ENCODE assay signal across 21 mouse cellular contexts in genomic region chr4:149334881-149335280, GRCm38 (mm10). TPM values are rescaled to one million over a fixed set of nuclear protein-coding genes. Genes with fewer than 3 reads are reported as not detected.
DNase-seq lines count a peak whose midpoint lies in the region; TF ChIP-seq lines count a peak whose summit lies in the region.
"Had no signal": no experiment of that assay in that cellular context is flagged by ENCODE, and none has a peak within 500 bp of the region (broad histone marks: within the 10 kb centered on the region; RNA-seq: fewer than 3 reads in every experiment).

No protein-coding gene starts in this region.

- no peak for TF ChIP-seq POLR2A in cerebellum, adult 2 months (IDR thresholded peaks at IDR 0.05; ENCODE audit: borderline replicate concordance, insufficient read depth, low read length)

- no peak overlapping the region for H3K4me3 ChIP-seq in layer of hippocampus, adult 2 months
- no peak overlapping the region for H3K4me3 ChIP-seq in cerebellum, adult 2 months (replicated peaks; ENCODE audit: insufficient read depth, low read depth, low read length)
- H3K4me3 ChIP-seq: embryonic facial prominence, embryonic 15.5 days; erythroblast, embryonic 14.5 days; forebrain, embryonic 10.5 days; gastrocnemius, adult 2 months; heart, embryonic 10.5 days; hindbrain, embryonic 13.5 days had no signal

- peak overlapping the region; percentile 32; the same call in 1 of the 2 replicates for H3K27ac ChIP-seq in layer of hippocampus, adult 2 months
- H3K27ac ChIP-seq in cerebellum, adult 2 months (ENCODE audit: insufficient read depth, low read length): no peak overlapping the region
- H3K27ac ChIP-seq: embryonic facial prominence, embryonic 15.5 days; forebrain, embryonic 10.5 days; gastrocnemius, adult 2 months; hindbrain, embryonic 13.5 days; hindbrain, postnatal 0 days had no signal

- DNase-seq in layer of hippocampus, adult 2 months (ENCODE audit: low spot score in 2 of 2): no peak
- no peak for DNase-seq in layer of hippocampus, adult 11-12 months (ENCODE audit: low spot score)
- DNase-seq in cerebellum, adult 2 months: peak; percentile 77 to 82
- peak; percentile 81 for DNase-seq in cerebellum, adult 9-11 months
- peak; percentile 72 to 82 for DNase-seq in cerebellum, postnatal 36 days
- no peak for DNase-seq in gastrocnemius, adult 8-10 months (ENCODE audit: low spot score in 2 of 2)
- DNase-seq in urinary bladder, postnatal 25 days (ENCODE audit: low spot score): no peak
- DNase-seq: adrenal gland, adult 2 months; adrenal gland, postnatal 25 days; embryo, embryonic 11 days; gastrocnemius, adult 2 months; heart, adult 18-20 months; heart, postnatal 10 days; heart, postnatal 4 days; kidney, adult 11 months had no signal

- WGBS in cerebellum, adult 2 months: 38% methylated on average over 11 of the region's 11 CpGs

- H3K27me3 ChIP-seq in cerebellum, adult 2 months (ENCODE audit: control insufficient read depth, insufficient read depth, low read length): no peaks in the 10 kb centered on the region
- H3K27me3 ChIP-seq: embryonic facial prominence, embryonic 15.5 days; hindbrain, embryonic 13.5 days had no signal

- TF ChIP-seq CTCF in layer of hippocampus, adult 2 months (conservative IDR thresholded peaks at IDR 0.05): no peak
- TF ChIP-seq CTCF in cerebellum, adult 2 months (IDR thresholded peaks at IDR 0.05; ENCODE audit: borderline replicate concordance, insufficient read depth, low read depth, low read length): no peak

- H3K4me1 ChIP-seq in cerebellum, adult 2 months (ENCODE audit: control insufficient read depth, insufficient read depth, low read length): peaks cover 9% of the 10 kb centered on the region
- H3K4me1 ChIP-seq: embryonic facial prominence, embryonic 15.5 days; hindbrain, embryonic 13.5 days had no signal

RNA-seq across cellular contexts. Expression of gene Kif1b, which starts 27.4 kb away (rescaled TPM):
- total RNA-seq in layer of hippocampus, adult 2 months (2021): 100 to 1,000 TPM; 403 to 414 TPM
- 254 and 264 TPM in 2 replicates for polyA plus RNA-seq in cerebellum, adult 2 months (2012; rRNA removed)
- 100 to 1,000 TPM; 281 to 318 (median 297) TPM for total RNA-seq in gastrocnemius, adult 8-10 months (2022)
- polyA plus RNA-seq: erythroblast, embryonic 14.5 days had no signal

Comparison
In these comparisons a context has a peak if more than half of its experiments do, and no peak if none do; other contexts are left out.
1. DNase-seq: peak in cerebellum, adult 2 months (2 of 2), cerebellum, adult 9-11 months (single experiment) and cerebellum, postnatal 36 days (2 of 2); none in layer of hippocampus, adult 2 months (0 of 2), layer of hippocampus, adult 11-12 months (single experiment), gastrocnemius, adult 8-10 months (0 of 2) and urinary bladder, postnatal 25 days (single experiment).